Mouse (Mus musculus): ENCODE data around the gene Gm6408. TPM values are rescaled to one million over a fixed set of nuclear protein-coding genes. Genes with fewer than 3 reads are reported as not detected.

Gene Gm6408
- polyA plus RNA-seq (2017; shearing (Covaris generic)), result not detected

DNA sequence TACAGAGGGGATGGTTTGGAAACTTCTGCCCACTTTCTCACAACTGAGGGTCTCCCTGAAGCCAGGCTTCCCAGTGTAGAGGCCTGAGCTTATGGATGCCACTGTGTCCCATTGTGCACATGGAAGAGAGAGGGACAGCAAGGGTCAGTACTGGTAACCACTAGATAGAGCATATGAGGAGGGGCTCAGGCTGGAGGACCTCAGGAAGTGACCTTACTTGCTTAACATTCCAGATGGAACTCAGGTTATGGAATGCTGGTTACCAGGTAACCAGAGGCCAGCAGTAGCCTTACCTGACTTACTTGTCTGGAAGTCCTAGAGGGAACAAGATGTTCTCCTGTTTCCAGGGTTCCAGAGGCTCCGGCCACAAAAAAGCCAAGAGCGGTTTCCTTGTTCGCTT, at the start of gene Gm6408:
Gene Gm6408, plus strand, starts transcription at position 301 of the 400 bp plus-strand sequence.

GRCm38 (mm10) chr5:146491063-146491462, 9.3 kb downstream of the Gm6408 start, which contains the start of gene Gm6370:
TSS of gene Gm6370 (plus strand) at chr5:146491363.

GRCm38 (mm10) chr5:146502099-146502498, 20.3 kb downstream of the Gm6408 start, which contains the start of gene 4930449I24Rik:
TSS of gene 4930449I24Rik (plus strand) at chr5:146502399.

GRCm38 (mm10) chr5:146513823-146514222, 32.1 kb downstream of the Gm6408 start, which contains the start of gene Gm3402:
TSS of gene Gm3402 (plus strand) at chr5:146514123.

GRCm38 (mm10) chr5:146525501-146525900, 43.7 kb downstream of the Gm6408 start, which contains the start of gene Gm3404:
TSS of gene Gm3404 (plus strand) at chr5:146525801.

Other genes starting within 250 kb of the Gm6408 start
- 0.10 TPM for gene Wasf3, start 97.0 kb upstream of the Gm6408 start, polyA plus RNA-seq (2017; shearing (Covaris generic))
- not detected for gene Gm6370, start 9.4 kb downstream of the Gm6408 start, polyA plus RNA-seq (2017; shearing (Covaris generic))
- gene 4930449I24Rik, start 20.4 kb downstream of the Gm6408 start, polyA plus RNA-seq (2017; shearing (Covaris generic)), result not detected
- gene Gm3402, start 32.2 kb downstream of the Gm6408 start, polyA plus RNA-seq (2017; shearing (Covaris generic)), result not detected
- not detected for gene Gm3404, start 43.8 kb downstream of the Gm6408 start, polyA plus RNA-seq (2017; shearing (Covaris generic))
- gene Gm3409, start 55.7 kb downstream of the Gm6408 start, polyA plus RNA-seq (2017; shearing (Covaris generic)), result not detected
- not detected for gene Gm3415, start 74.2 kb downstream of the Gm6408 start, polyA plus RNA-seq (2017; shearing (Covaris generic))
- not detected for gene Gpr12, start 103.3 kb downstream of the Gm6408 start, polyA plus RNA-seq (2017; shearing (Covaris generic))

Data from effector memory CD4-positive, alpha-beta T cell, adult 7 months (primary cell).